Mouse (Mus musculus) bone marrow, adult 2 months (tissue): Measurements from ENCODE around the gene Chst12. TPM values are rescaled to one million over a fixed set of nuclear protein-coding genes. Genes with fewer than 3 reads are reported as not detected.

ENCODE experiments used
- H3K27ac ChIP-seq: fragments of 200-500 bp; 2 replicates; pipeline ENCODE4 v1.5.1; 2012; ENCODE audit warnings: low read depth, mild to moderate bottlenecking, control low read depth, inconsistent platforms, low read length; ENCODE audit not compliant: control insufficient read depth, poor library complexity, insufficient read depth
- H3K4me1 ChIP-seq: fragments of 200-500 bp; 2 replicates; pipeline ENCODE4 v1.6.1; 2011; ENCODE audit warnings: low read length; ENCODE audit not compliant: control insufficient read depth, insufficient read depth
- H3K4me3 ChIP-seq: fragments of 200-500 bp; replicated peaks from 2 replicates; pipeline ENCODE3; 2011; ENCODE audit warnings: mild to moderate bottlenecking, low read depth, low read length, control low read depth; ENCODE audit not compliant: control insufficient read depth
- CTCF ChIP-seq: fragments of 200-500 bp; IDR thresholded peaks from 2 replicates; pipeline ENCODE4 v1.5.1; 2011; ENCODE audit warnings: low read length, control low read depth; ENCODE audit not compliant: control insufficient read depth, insufficient read depth
- POLR2A ChIP-seq: fragments of 200-500 bp; IDR thresholded peaks from 2 replicates; pipeline ENCODE4 v1.6.1; 2011; ENCODE audit warnings: low read depth, mild to moderate bottlenecking, control low read depth, low read length, borderline replicate concordance; ENCODE audit not compliant: control insufficient read depth
- WGBS: fragments of 180-500 bp; shearing (Covaris S2); methylation state at CpG from one replicate; pipeline ENCODE4 v1.1.7; 2018; 5-methylcytosine and 5-hydroxymethylcytosine counted together
- polyA plus RNA-seq: library from polyadenylated mRNA; stranded (reverse); fragments of >200 nt; gene quantifications from 2 replicates; pipeline ENCODE4 v1.2.4, GENCODE M21; 2011; ENCODE audit warnings: low replicate concordance; ENCODE audit not compliant: missing spikeins, insufficient read depth, insufficient read length

Chst12 gene
- polyA plus RNA-seq, 1 experiment, result 25.2 TPM

GRCm38 (mm10) chr5:140564896-140565295 lies 59.5 kb downstream of the Chst12 start, which contains the start of gene Grifin:
TSS of gene Grifin (minus strand) at chr5:140565071.
- Histone ChIP-seq H3K4me3 (no peak within 1 kb of the TSS), H3K4me1 (no peaks in the 10 kb centered on the region; the same call in 1 of the 2 replicates), H3K27ac (no peak within 1 kb of the TSS)
- TF ChIP-seq CTCF (no peak), POLR2A (no peak)
- WGBS, result 70% methylated on average over 4 of the region's 4 CpGs

GRCm38 (mm10) chr5:140565451-140565850 lies 60.1 kb downstream of the Chst12 start:
- TF ChIP-seq POLR2A (no peak), CTCF (no peak)
- Histone ChIP-seq H3K27ac (no peak overlapping the region), H3K4me1 (no peaks in the 10 kb centered on the region; the same call in 1 of the 2 replicates), H3K4me3 (no peak overlapping the region)
- WGBS, result 47% methylated on average over 5 of the region's 5 CpGs

- WGBS, result 64% methylated on average over 6 of the region's 6 CpGs
- no peak for TF ChIP-seq POLR2A
- TF ChIP-seq CTCF, result peak; percentile 75
- no peaks in the 10 kb centered on the region; the same call in 1 of the 2 replicates for H3K4me1 ChIP-seq
- H3K27ac ChIP-seq, result no peak overlapping the region
- H3K4me3 ChIP-seq, result no peak overlapping the region
Measured at GRCm38 (mm10) chr5:140565856-140566255, 60.5 kb downstream of the Chst12 start.

- TF ChIP-seq CTCF, result no peak
- TF ChIP-seq POLR2A, result no peak
- Histone ChIP-seq H3K4me3 (no peak overlapping the region), H3K4me1 (no peaks in the 10 kb centered on the region; the same call in 1 of the 2 replicates), H3K27ac (no peak overlapping the region)
- 74% methylated on average over 4 of the region's 4 CpGs for WGBS
Measured at GRCm38 (mm10) chr5:140566271-140566670, 60.9 kb downstream of the Chst12 start.

GRCm38 (mm10) chr5:140567321-140567720 lies 62.0 kb downstream of the Chst12 start:
- Histone ChIP-seq H3K4me1 (no peaks in the 10 kb centered on the region; the same call in 1 of the 2 replicates), H3K27ac (0 out of 2 replicates have a peak overlapping the region, but pooled peaks have one; percentile 1), H3K4me3 (no peak overlapping the region)
- no peak for TF ChIP-seq CTCF
- TF ChIP-seq POLR2A, result no peak
- WGBS, result 21% methylated on average over 11 of the region's 11 CpGs

- WGBS, result 69% methylated on average over 5 of the region's 5 CpGs
- TF ChIP-seq CTCF (no peak), POLR2A (no peak)
- H3K4me3 ChIP-seq, result no peak overlapping the region
- no peaks in the 10 kb centered on the region; the same call in 1 of the 2 replicates for H3K4me1 ChIP-seq
- no peak overlapping the region for H3K27ac ChIP-seq
Measured at GRCm38 (mm10) chr5:140567751-140568150, 62.4 kb downstream of the Chst12 start.

- Histone ChIP-seq H3K27ac (no peak overlapping the region), H3K4me1 (no peaks in the 10 kb centered on the region; the same call in 1 of the 2 replicates), H3K4me3 (no peak overlapping the region)
- WGBS, result 34% methylated on average over 10 of the region's 10 CpGs
- no peak for TF ChIP-seq POLR2A
- TF ChIP-seq CTCF, result peak; percentile 80
Measured at GRCm38 (mm10) chr5:140568321-140568970, 63.1 kb downstream of the Chst12 start.

GRCm38 (mm10) chr5:140569032-140569595 lies 63.8 kb downstream of the Chst12 start:
- TF ChIP-seq CTCF, result no peak
- TF ChIP-seq POLR2A, result no peak
- H3K4me1 ChIP-seq, result no peaks in the 10 kb centered on the region; the same call in 1 of the 2 replicates

More at GRCm38 (mm10) chr5:140569032-140569595, 63.8 kb downstream of the Chst12 start:
- WGBS, result 87% methylated on average over 16 of the region's 16 CpGs
- H3K4me3 ChIP-seq, result no peak overlapping the region
- H3K27ac ChIP-seq, result no peak overlapping the region
